Comparison of ENCODE assay signal across 9 mouse cellular contexts in the genomic region with DNA sequence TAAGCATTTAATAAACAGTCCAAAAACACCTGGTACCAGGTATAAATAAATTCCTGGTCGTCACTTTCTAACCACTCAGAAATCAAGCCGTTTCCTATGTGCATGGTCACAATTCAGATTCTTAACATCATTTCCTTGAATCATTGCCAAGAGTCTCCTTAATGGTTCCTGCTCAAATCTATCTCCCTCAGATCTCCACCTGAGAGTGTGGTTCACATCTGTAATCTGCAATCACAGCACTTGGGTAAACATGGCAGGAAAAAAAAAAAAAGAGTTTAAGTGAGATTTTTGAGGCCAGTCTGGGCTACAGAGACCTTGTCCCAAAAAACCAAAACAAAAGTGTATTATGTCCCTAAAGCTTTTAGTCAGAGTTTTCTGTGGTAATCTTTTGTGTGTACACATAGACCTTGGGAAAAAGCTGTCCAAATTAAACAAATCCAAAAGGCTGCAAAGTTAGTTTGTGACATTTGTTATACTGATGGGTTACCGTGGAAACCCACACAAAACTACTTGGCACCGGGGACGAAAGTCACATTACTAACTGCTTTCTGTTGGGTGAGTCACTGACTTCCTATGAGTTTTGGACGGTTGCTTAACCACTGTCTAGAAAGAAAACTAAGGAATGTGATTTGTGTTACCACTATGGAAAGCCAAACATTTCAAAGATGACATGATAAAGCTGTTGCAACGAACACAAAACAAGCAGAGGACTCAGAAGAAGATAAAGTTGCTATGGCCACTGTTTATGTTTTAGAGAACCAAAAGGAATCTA. TPM values are rescaled to one million over a fixed set of nuclear protein-coding genes. Genes with fewer than 3 reads are reported as not detected.
A peak's percentile ranks its signal among the peaks of the same experiment; 100 is the strongest.
DNase-seq lines count a peak whose midpoint lies in the region; ATAC-seq and TF ChIP-seq lines count a peak whose summit lies in the region.
"Had no signal": no experiment of that assay in that cellular context is flagged by ENCODE, and none has a peak within 500 bp of the region (broad histone marks: within the 10 kb centered on the region; RNA-seq: fewer than 3 reads in every experiment).

No protein-coding gene starts in this region.

- no peaks in the 10 kb centered on the region for H3K4me1 ChIP-seq in hindbrain, postnatal 0 days (ENCODE audit: insufficient read depth, low read length)
- no peaks in the 10 kb centered on the region for H3K4me1 ChIP-seq in hindbrain, embryonic 16.5 days (ENCODE audit: control insufficient read depth, insufficient read depth, low read depth, low read length)
- H3K4me1 ChIP-seq in heart, embryonic 13.5 days = peaks cover 21% of the 10 kb centered on the region
- H3K4me1 ChIP-seq in forebrain, embryonic 16.5 days (replicated peaks; ENCODE audit: control insufficient read depth, insufficient read depth, low read length) = no peaks in the 10 kb centered on the region
- H3K4me1 ChIP-seq in midbrain, embryonic 10.5 days = no peaks in the 10 kb centered on the region

- H3K9me3 ChIP-seq in hindbrain, postnatal 0 days (ENCODE audit: low read length) = no peaks in the 10 kb centered on the region
- no peaks in the 10 kb centered on the region for H3K9me3 ChIP-seq in hindbrain, embryonic 16.5 days (ENCODE audit: control insufficient read depth, low read length)
- H3K9me3 ChIP-seq in heart, embryonic 13.5 days = no peaks in the 10 kb centered on the region
- no peaks in the 10 kb centered on the region for H3K9me3 ChIP-seq in forebrain, embryonic 16.5 days (ENCODE audit: control insufficient read depth, low read length)
- H3K9me3 ChIP-seq in midbrain, embryonic 10.5 days (replicated peaks) = 0 out of 2 replicates have a peak, but pooled peaks cover 5% of the 10 kb centered on the region
- H3K9me3 ChIP-seq: neural tube, embryonic 13.5 days had no signal

- peak; percentile 49; the same call in 1 of the 2 replicates for ATAC-seq in hindbrain, postnatal 0 days
- ATAC-seq in hindbrain, embryonic 16.5 days = no peak
- no peak for ATAC-seq in heart, embryonic 13.5 days (ENCODE audit: extremely low read depth, insufficient number of reproducible peaks, low FRiP score, low TSS enrichment)
- no peak for ATAC-seq in forebrain, embryonic 16.5 days

- WGBS in hindbrain, postnatal 0 days = 43% methylated on average over 7 of the region's 7 CpGs
- 59% methylated on average over 7 of the region's 7 CpGs for WGBS in hindbrain, embryonic 16.5 days
- 39% methylated on average over 7 of the region's 7 CpGs for WGBS in heart, embryonic 13.5 days
- WGBS in forebrain, embryonic 16.5 days = 73% methylated on average over 7 of the region's 7 CpGs
- WGBS in midbrain, embryonic 10.5 days = 79% methylated on average over 7 of the region's 7 CpGs

- no peaks in the 10 kb centered on the region for H3K27me3 ChIP-seq in hindbrain, postnatal 0 days (ENCODE audit: insufficient read depth, low read length)
- H3K27me3 ChIP-seq in hindbrain, embryonic 16.5 days (replicated peaks; ENCODE audit: control insufficient read depth, insufficient read depth, low read length) = no peaks in the 10 kb centered on the region
- no peaks in the 10 kb centered on the region for H3K27me3 ChIP-seq in heart, embryonic 13.5 days (replicated peaks)
- no peaks in the 10 kb centered on the region for H3K27me3 ChIP-seq in forebrain, embryonic 16.5 days (replicated peaks; ENCODE audit: control insufficient read depth, insufficient read depth, low read length)
- no peaks in the 10 kb centered on the region for H3K27me3 ChIP-seq in midbrain, embryonic 10.5 days (ENCODE audit: low read depth, poor library complexity, severe bottlenecking)
- H3K27me3 ChIP-seq: neural tube, embryonic 13.5 days had no signal

- no peak overlapping the region for H3K4me2 ChIP-seq in hindbrain, postnatal 0 days (ENCODE audit: low read depth, low read length)
- H3K4me2 ChIP-seq in hindbrain, embryonic 16.5 days (ENCODE audit: low read length) = no peak overlapping the region
- H3K4me2 ChIP-seq in heart, embryonic 13.5 days = peak overlapping the region; percentile 11; the same call in 1 of the 2 replicates
- H3K4me2 ChIP-seq in forebrain, embryonic 16.5 days (ENCODE audit: low read length) = no peak overlapping the region
- H3K4me2 ChIP-seq: neural tube, embryonic 13.5 days had no signal

- 0 out of 2 replicates have a peak overlapping the region, but pooled peaks have one; percentile 32 for H3K27ac ChIP-seq in hindbrain, postnatal 0 days
- no peak overlapping the region for H3K27ac ChIP-seq in hindbrain, embryonic 16.5 days (ENCODE audit: low read depth, low read length)
- H3K27ac ChIP-seq in heart, embryonic 13.5 days (replicated peaks) = 0 out of 2 replicates have a peak overlapping the region, but pooled peaks have one; percentile 36
- H3K27ac ChIP-seq in forebrain, embryonic 16.5 days (ENCODE audit: low read length) = no peak overlapping the region
- H3K27ac ChIP-seq in midbrain, embryonic 10.5 days (replicated peaks) = no peak overlapping the region
- H3K27ac ChIP-seq: neural tube, embryonic 13.5 days had no signal

- TF ChIP-seq CTCF in hindbrain, postnatal 0 days (IDR thresholded peaks at IDR 0.05; ENCODE audit: low read depth) = no peak

- peak; percentile 53 for DNase-seq in hindbrain, postnatal 0 days (ENCODE audit: low spot score)
- DNase-seq in Muller cell, postnatal 12 days (ENCODE audit: inconsistent ontology term) = peak; percentile 97
- peak; percentile 73 for DNase-seq in lung, postnatal 10 days
- DNase-seq in midbrain, embryonic 10.5 days (ENCODE audit: low spot score) = no peak
- no peak for DNase-seq in cerebellum, postnatal 10 days

- no peaks in the 10 kb centered on the region for H3K36me3 ChIP-seq in hindbrain, postnatal 0 days (ENCODE audit: insufficient read depth, low read length)
- no peaks in the 10 kb centered on the region for H3K36me3 ChIP-seq in hindbrain, embryonic 16.5 days (ENCODE audit: control insufficient read depth, insufficient read depth, low read length)
- H3K36me3 ChIP-seq in heart, embryonic 13.5 days = no peaks in the 10 kb centered on the region
- H3K36me3 ChIP-seq in forebrain, embryonic 16.5 days (ENCODE audit: control insufficient read depth, insufficient read depth) = no peaks in the 10 kb centered on the region
- H3K36me3 ChIP-seq in midbrain, embryonic 10.5 days = no peaks in the 10 kb centered on the region
- H3K36me3 ChIP-seq: neural tube, embryonic 13.5 days had no signal

- H3K4me3 ChIP-seq in hindbrain, postnatal 0 days (ENCODE audit: low read length) = no peak overlapping the region
- H3K4me3 ChIP-seq in hindbrain, embryonic 16.5 days (ENCODE audit: low read length) = no peak overlapping the region
- no peak overlapping the region for H3K4me3 ChIP-seq in heart, embryonic 13.5 days
- H3K4me3 ChIP-seq in forebrain, embryonic 16.5 days (replicated peaks; ENCODE audit: low read length) = no peak overlapping the region
- no peak overlapping the region for H3K4me3 ChIP-seq in midbrain, embryonic 10.5 days
- H3K4me3 ChIP-seq: neural tube, embryonic 13.5 days had no signal

- H3K9ac ChIP-seq in hindbrain, postnatal 0 days (replicated peaks; ENCODE audit: low read length) = no peak overlapping the region
- H3K9ac ChIP-seq in hindbrain, embryonic 16.5 days (ENCODE audit: low read depth, low read length) = no peak overlapping the region
- no peak overlapping the region for H3K9ac ChIP-seq in heart, embryonic 13.5 days
- H3K9ac ChIP-seq in forebrain, embryonic 16.5 days (replicated peaks; ENCODE audit: low read depth, low read length) = no peak overlapping the region
- H3K9ac ChIP-seq: neural tube, embryonic 13.5 days had no signal

RNA-seq across cellular contexts. Expression of a gene that starts 16.7 kb away (rescaled TPM):
- total RNA-seq in hindbrain, postnatal 0 days (2014; rRNA removed) = 64.4 and 69.4 TPM in 2 replicates
- polyA plus RNA-seq in hindbrain, postnatal 0 days (2015; fragmentation: Nextera tagmentation; extraction: Ambion mirVana) = 22.5 and 23.7 TPM in 2 replicates
- 11.0 and 12.6 TPM in 2 replicates for polyA plus RNA-seq in hindbrain, embryonic 16.5 days (2015; fragmentation: Nextera tagmentation; extraction: Ambion mirVana)
- 3.0 and 3.2 TPM in 2 replicates for polyA plus RNA-seq in heart, embryonic 13.5 days (2015; fragmentation: Nextera tagmentation; extraction: Ambion mirVana)
- 10.0 and 10.4 TPM in 2 replicates for polyA plus RNA-seq in forebrain, embryonic 16.5 days (2015; fragmentation: Nextera tagmentation; extraction: Ambion mirVana)
- 4.2 and 5.3 TPM in 2 replicates for polyA plus RNA-seq in midbrain, embryonic 10.5 days (2016; fragmentation: Nextera tagmentation; extraction: Ambion mirVana)

Comparison
In these comparisons a context has a peak if more than half of its experiments do, and no peak if none do; other contexts are left out.
1. H3K27ac ChIP-seq: peak in hindbrain, postnatal 0 days (single experiment) and heart, embryonic 13.5 days (single experiment); none in hindbrain, embryonic 16.5 days (single experiment), forebrain, embryonic 16.5 days (single experiment) and midbrain, embryonic 10.5 days (single experiment).
2. DNase-seq: peak in hindbrain, postnatal 0 days (single experiment), Muller cell, postnatal 12 days (single experiment) and lung, postnatal 10 days (single experiment); none in midbrain, embryonic 10.5 days (single experiment) and cerebellum, postnatal 10 days (0 of 2).